Mouse (Mus musculus): Measurements from ENCODE around the gene Hand2. TPM values are rescaled to one million over a fixed set of nuclear protein-coding genes. Genes with fewer than 3 reads are reported as not detected.

Gene Hand2
- polyA plus RNA-seq, 1 experiment from 2014 or later: 3.6 TPM

DNA sequence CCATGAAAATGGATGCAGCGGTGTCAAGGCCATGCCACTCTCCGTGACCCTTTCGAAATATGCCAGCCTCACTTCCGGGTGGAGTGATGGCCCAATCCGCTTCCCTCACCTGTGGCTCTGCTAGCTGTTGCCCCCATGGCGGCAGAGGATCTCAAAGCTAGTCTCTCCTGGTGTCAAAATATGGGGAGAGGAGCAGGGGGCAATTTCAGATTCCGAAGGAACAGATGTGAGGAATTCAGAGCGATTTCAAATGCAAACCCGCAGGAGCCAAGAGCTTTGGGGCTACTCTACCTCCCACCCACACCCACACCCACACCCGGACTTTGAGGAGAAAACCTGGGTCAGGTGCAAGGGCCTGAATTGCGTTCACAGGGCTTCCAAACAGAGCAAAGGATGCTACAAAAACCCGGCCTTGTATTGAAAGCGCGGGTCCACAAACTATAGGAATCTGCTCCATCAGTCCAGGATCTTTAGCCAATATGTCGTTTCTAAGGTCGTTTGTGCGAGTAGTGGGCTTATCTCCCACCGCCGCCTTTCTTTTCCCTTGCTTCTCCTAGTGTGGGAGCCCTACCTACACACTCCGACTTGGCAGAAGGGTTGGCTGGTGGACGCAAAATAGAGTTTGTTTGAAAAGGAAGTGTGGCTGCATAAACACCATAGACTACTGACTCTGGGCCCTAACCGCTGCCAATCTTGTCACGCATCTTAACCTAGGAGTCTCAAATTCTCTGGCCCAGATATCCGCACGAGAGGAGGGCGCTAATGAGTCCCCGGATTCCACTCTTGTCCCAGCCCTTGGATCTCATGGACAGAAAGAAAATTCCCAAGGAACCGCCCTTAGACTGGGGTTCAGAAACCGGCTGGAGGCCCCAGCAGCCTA, 6.7 kb downstream of the Hand2 start:
- peak overlapping the region; percentile 52 for H3K4me2 ChIP-seq (ENCODE audit: low read depth, low read length)
- H3K27me3 ChIP-seq (replicated peaks; ENCODE audit: control insufficient read depth, insufficient read depth, low read length): peaks cover 97% of the 10 kb centered on the region
- DNase-seq (ENCODE audit: low spot score): no peak
- no peaks in the 10 kb centered on the region for H3K36me3 ChIP-seq (ENCODE audit: control insufficient read depth, insufficient read depth, low read length)
- no peaks in the 10 kb centered on the region for H3K4me1 ChIP-seq (ENCODE audit: control insufficient read depth, insufficient read depth, low read length)
- peak overlapping the region; percentile 61 for H3K9ac ChIP-seq (ENCODE audit: low read depth, low read length)
- peak overlapping the region; percentile 74 for H3K27ac ChIP-seq (replicated peaks; ENCODE audit: low read depth, low read length)
- ATAC-seq (ENCODE audit: low read depth): no peak
- WGBS: 3% methylated on average over 29 of the region's 29 CpGs
- no peaks in the 10 kb centered on the region for H3K9me3 ChIP-seq (ENCODE audit: control insufficient read depth, low read length)
- H3K4me3 ChIP-seq (ENCODE audit: low read depth, low read length): peak overlapping the region; percentile 47

DNA sequence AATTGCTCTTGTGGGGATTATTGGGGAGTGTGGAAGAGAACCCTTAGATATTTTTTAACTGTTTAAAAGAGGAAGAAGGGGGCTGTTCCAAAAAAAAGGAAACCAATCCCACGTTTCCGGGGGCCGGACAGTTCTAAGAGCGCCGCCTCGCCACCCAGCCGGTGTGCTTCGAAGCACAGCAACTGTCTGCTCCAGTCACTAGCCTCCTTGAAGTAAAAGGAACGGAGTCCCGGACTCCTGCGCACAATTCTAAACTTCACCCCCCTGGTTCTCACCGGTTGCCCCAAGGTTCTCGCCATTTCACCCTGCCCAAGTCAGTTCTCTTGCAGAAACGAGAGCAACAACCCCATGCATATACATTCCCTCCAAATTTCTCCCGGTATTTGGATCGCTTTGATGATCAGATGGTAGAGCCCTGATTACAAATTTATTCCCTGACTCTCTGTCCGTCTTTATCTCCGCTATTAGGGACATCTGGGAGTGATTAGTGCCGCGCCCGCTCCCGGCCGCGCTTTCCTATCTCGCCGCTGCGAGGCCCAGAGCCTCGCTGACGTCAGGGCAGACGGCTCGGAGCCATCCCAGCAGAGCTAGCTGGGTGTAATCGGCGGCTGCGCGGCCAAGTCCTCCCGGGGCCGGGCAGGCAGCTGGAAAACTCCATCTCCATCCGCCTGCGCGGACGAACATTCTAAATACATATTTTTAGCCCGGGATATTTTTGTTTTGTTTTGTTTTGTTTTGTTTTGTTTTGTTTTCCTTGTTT, 7.6 kb downstream of the Hand2 start:
- Histone ChIP-seq H3K36me3 (ENCODE audit: control insufficient read depth, insufficient read depth, low read length) (no peaks in the 10 kb centered on the region), H3K27ac (replicated peaks; ENCODE audit: low read depth, low read length) (peak overlapping the region; percentile 74), H3K4me3 (ENCODE audit: low read depth, low read length) (peak overlapping the region; percentile 47), H3K27me3 (replicated peaks; ENCODE audit: control insufficient read depth, insufficient read depth, low read length) (peaks cover 97% of the 10 kb centered on the region), H3K4me2 (ENCODE audit: low read depth, low read length) (peak overlapping the region; percentile 52), H3K9me3 (ENCODE audit: control insufficient read depth, low read length) (no peaks in the 10 kb centered on the region), H3K4me1 (ENCODE audit: control insufficient read depth, insufficient read depth, low read length) (no peaks in the 10 kb centered on the region), H3K9ac (ENCODE audit: low read depth, low read length) (peak overlapping the region; percentile 48)
- WGBS: under 1% methylated on average over 42 of the region's 42 CpGs
- DNase-seq (ENCODE audit: low spot score): peak; percentile 88
- ATAC-seq (ENCODE audit: low read depth): peak; percentile 88

DNA sequence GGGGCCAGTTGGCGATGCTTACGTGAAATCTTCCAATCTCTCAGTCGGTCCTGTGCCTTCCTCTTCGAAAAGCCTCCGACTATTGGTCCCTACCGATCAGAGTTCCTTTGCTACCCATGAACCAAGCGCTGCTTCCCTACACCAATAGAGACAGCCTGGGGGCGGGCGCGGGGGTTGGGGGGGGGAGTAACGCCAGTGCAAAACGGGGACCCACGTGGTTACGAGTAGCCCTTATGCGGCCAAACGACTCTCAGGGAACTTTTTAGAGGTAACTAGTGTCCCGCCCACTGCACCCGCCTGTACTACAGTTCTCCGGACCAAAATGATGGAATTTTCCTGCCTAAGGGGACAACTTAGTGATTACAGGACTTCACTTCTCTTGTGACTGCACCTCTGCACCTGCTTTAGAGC, 8.2 kb downstream of the Hand2 start:
- Histone ChIP-seq H3K27ac (replicated peaks; ENCODE audit: low read depth, low read length) (peak overlapping the region; percentile 74; the same call in 1 of the 2 replicates), H3K4me3 (ENCODE audit: low read depth, low read length) (peak overlapping the region; percentile 47), H3K9ac (ENCODE audit: low read depth, low read length) (peak overlapping the region; percentile 48; the same call in 1 of the 2 replicates), H3K4me2 (ENCODE audit: low read depth, low read length) (peak overlapping the region; percentile 52), H3K27me3 (replicated peaks; ENCODE audit: control insufficient read depth, insufficient read depth, low read length) (peaks cover 97% of the 10 kb centered on the region), H3K4me1 (ENCODE audit: control insufficient read depth, insufficient read depth, low read length) (no peaks in the 10 kb centered on the region), H3K9me3 (ENCODE audit: control insufficient read depth, low read length) (no peaks in the 10 kb centered on the region), H3K36me3 (ENCODE audit: control insufficient read depth, insufficient read depth, low read length) (no peaks in the 10 kb centered on the region)
- 2% methylated on average over 19 of the region's 19 CpGs for WGBS
- peak; percentile 56; the same call in 1 of the 2 replicates for ATAC-seq (ENCODE audit: low read depth)
- DNase-seq (ENCODE audit: low spot score): no peak

DNA sequence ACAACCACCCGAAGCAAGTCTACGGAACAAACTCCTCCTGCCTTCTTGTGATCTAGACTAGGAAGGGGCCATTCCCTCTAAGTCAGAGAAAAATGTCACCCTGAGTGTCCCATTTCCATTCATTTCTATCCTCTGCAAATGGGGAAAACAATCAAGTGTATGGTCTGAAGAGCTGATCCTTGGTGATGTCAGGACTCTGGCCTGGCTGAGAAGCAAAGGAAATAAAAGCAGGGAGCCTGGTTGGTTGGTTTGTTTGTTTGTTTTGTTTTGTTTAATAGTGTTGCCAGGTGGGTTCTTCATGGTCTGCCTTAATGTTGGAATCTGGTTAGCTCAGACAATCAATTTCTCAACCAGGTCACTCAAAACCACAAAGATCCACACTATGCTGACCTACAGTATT, 9.3 kb downstream of the Hand2 start:
- Histone ChIP-seq H3K4me1 (ENCODE audit: control insufficient read depth, insufficient read depth, low read length) (no peaks in the 10 kb centered on the region), H3K9ac (ENCODE audit: low read depth, low read length) (no peak overlapping the region), H3K4me3 (ENCODE audit: low read depth, low read length) (no peak overlapping the region), H3K27me3 (replicated peaks; ENCODE audit: control insufficient read depth, insufficient read depth, low read length) (peaks cover 99% of the 10 kb centered on the region), H3K9me3 (ENCODE audit: control insufficient read depth, low read length) (no peaks in the 10 kb centered on the region), H3K4me2 (ENCODE audit: low read depth, low read length) (no peak overlapping the region), H3K36me3 (ENCODE audit: control insufficient read depth, insufficient read depth, low read length) (no peaks in the 10 kb centered on the region), H3K27ac (replicated peaks; ENCODE audit: low read depth, low read length) (no peak overlapping the region)
- ATAC-seq (ENCODE audit: low read depth) (no peak), DNase-seq (ENCODE audit: low spot score) (no peak)
- 19% methylated on average over 2 of the region's 2 CpGs for WGBS

DNA sequence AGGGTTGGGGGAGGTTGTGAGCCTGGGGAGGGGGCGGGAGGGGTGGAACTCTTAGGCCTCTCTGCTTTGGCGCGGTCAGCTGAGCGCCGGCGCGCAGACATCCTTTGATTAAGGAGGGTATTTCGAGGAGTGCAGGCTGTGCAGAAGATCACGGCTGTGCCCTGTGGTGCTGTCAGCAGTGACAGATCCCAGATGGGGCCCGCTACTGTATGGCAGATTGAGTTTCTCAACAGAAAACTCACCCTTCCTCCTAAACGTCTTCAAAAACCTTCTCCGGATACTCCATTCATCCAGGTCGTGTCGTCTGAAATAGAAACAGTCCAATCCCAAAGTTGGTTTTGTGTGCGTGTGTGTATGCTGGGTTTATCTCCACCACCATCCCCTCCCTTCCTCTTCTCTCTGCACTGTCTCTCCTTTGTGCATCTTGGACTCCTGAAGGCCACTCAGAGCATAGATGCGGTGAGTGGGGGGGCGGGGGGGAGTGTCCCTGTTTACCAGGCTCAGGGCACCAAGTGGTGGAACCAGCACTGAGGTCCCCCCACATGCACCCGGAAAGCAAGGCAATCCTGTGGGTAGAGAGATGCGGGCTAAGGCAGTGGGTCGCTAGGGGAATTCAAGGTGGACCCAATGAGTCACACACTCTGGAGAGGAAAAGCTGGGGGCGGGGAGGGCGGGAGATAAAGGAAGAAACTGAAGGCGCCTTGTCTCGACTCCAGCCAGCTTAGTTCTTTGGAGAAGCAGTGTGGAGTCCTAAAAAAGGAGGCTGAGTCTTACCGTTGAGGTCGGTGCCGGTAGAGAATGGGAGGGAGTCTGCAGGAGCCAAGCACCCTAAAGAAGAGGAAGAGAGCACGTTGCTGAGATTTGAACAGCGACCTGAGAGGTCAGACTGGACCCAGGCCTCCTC, 11.2 kb downstream of the Hand2 start:
- Histone ChIP-seq H3K9ac (ENCODE audit: low read depth, low read length) (peak overlapping the region; percentile 62), H3K27ac (replicated peaks; ENCODE audit: low read depth, low read length) (peak overlapping the region; percentile 77), H3K9me3 (ENCODE audit: control insufficient read depth, low read length) (no peaks in the 10 kb centered on the region), H3K4me1 (ENCODE audit: control insufficient read depth, insufficient read depth, low read length) (no peaks in the 10 kb centered on the region), H3K4me2 (ENCODE audit: low read depth, low read length) (peak overlapping the region; percentile 53), H3K27me3 (replicated peaks; ENCODE audit: control insufficient read depth, insufficient read depth, low read length) (peaks cover 99% of the 10 kb centered on the region), H3K36me3 (ENCODE audit: control insufficient read depth, insufficient read depth, low read length) (no peaks in the 10 kb centered on the region), H3K4me3 (ENCODE audit: low read depth, low read length) (peak overlapping the region; percentile 33)
- ATAC-seq (ENCODE audit: low read depth) (peak; percentile 20; the same call in 1 of the 2 replicates), DNase-seq (ENCODE audit: low spot score) (no peak)
- 3% methylated on average over 28 of the region's 29 CpGs for WGBS

DNA sequence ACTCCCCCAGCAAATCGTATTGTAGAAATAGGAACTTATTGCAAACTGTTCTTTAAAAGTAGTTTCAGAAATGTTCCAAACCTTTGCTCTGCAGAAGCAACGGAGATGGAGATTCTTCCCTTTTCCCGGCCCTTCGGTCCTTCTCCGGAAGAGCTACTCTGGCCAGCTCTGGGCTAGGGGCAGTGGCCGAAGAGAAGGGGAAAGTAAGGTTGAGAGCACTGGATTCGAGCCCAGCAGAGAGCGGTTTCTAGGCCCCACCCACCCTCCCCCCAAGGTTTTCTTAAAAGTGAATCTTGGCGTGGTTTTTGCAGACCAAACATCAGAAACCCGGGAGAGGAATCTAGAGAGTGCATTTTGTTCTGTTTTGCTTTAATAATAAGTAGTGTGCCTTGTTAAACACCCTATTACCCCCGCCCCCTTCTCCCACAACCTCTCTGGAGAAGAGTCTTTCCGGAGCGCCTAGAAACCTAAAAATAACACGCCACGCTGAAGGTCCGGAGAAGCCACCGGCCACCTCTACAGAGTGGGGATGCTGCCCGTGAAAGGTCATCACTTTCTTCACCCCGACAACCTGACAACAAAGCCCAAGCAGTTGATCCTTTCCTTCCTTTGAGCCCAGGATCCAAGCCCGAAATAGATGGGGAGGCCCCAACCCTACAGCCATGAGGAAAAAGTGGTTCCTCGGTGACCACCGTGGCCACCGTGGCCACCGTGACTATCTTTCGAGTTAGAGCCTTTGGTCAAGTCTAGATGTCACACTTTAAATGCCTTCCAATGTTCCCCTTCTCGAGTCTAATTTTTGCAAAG, 12.1 kb downstream of the Hand2 start:
- ATAC-seq (ENCODE audit: low read depth) (no peak), DNase-seq (ENCODE audit: low spot score) (no peak)
- 1% methylated on average over 26 of the region's 26 CpGs for WGBS
- no peaks in the 10 kb centered on the region for H3K9me3 ChIP-seq (ENCODE audit: control insufficient read depth, low read length)
- H3K36me3 ChIP-seq (ENCODE audit: control insufficient read depth, insufficient read depth, low read length): no peaks in the 10 kb centered on the region
- peak overlapping the region; percentile 62 for H3K9ac ChIP-seq (ENCODE audit: low read depth, low read length)
- peak overlapping the region; percentile 77 for H3K27ac ChIP-seq (replicated peaks; ENCODE audit: low read depth, low read length)
- no peaks in the 10 kb centered on the region for H3K4me1 ChIP-seq (ENCODE audit: control insufficient read depth, insufficient read depth, low read length)
- H3K4me2 ChIP-seq (ENCODE audit: low read depth, low read length): peak overlapping the region; percentile 53
- peaks cover 99% of the 10 kb centered on the region for H3K27me3 ChIP-seq (replicated peaks; ENCODE audit: control insufficient read depth, insufficient read depth, low read length)
- peak overlapping the region; percentile 33 for H3K4me3 ChIP-seq (ENCODE audit: low read depth, low read length)

DNA sequence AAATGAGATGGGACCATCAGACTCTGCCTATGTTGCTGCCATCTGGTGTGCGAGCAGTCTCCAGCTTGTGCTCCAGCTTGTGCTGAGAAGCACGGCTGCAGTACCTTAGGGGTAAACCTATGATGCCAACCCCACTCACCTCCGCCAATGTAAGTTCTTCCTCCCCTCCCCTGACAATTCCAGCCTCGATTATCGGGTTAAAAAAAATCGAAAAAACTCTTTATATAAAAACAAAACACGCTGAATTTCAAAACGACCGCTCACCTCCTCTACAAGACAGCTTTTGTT, 12.6 kb downstream of the Hand2 start:
- DNase-seq (ENCODE audit: low spot score): no peak
- H3K27ac ChIP-seq (replicated peaks; ENCODE audit: low read depth, low read length): peak overlapping the region; percentile 77
- peak overlapping the region; percentile 62 for H3K9ac ChIP-seq (ENCODE audit: low read depth, low read length)
- peaks cover 99% of the 10 kb centered on the region for H3K27me3 ChIP-seq (replicated peaks; ENCODE audit: control insufficient read depth, insufficient read depth, low read length)
- H3K36me3 ChIP-seq (ENCODE audit: control insufficient read depth, insufficient read depth, low read length): no peaks in the 10 kb centered on the region
- H3K9me3 ChIP-seq (ENCODE audit: control insufficient read depth, low read length): no peaks in the 10 kb centered on the region
- ATAC-seq (ENCODE audit: low read depth): no peak
- H3K4me2 ChIP-seq (ENCODE audit: low read depth, low read length): peak overlapping the region; percentile 53
- under 1% methylated on average over 9 of the region's 9 CpGs for WGBS
- no peaks in the 10 kb centered on the region for H3K4me1 ChIP-seq (ENCODE audit: control insufficient read depth, insufficient read depth, low read length)
- peak overlapping the region; percentile 33 for H3K4me3 ChIP-seq (ENCODE audit: low read depth, low read length)
